Mouse (Mus musculus) heart, embryonic 10.5 days (tissue): Measurements from ENCODE around the gene Abi3bp. TPM values are rescaled to one million over a fixed set of nuclear protein-coding genes. Genes with fewer than 3 reads are reported as not detected.

Experiments
- DNase-seq: peaks from one replicate; pipeline ENCODE4 v3.0.0-alpha.2; 2017; ENCODE audit warnings: low spot score
- H3K27ac ChIP-seq: fragments of 300-500 bp; sonication (generic); 2 replicates; pipeline ENCODE4 v1.5.1; 2016; ENCODE audit warnings: mild to moderate bottlenecking
- H3K27me3 ChIP-seq: fragments of 300-500 bp; sonication (generic); 2 replicates; pipeline ENCODE4 v1.6.1; 2016; ENCODE audit warnings: mild to moderate bottlenecking; ENCODE audit not compliant: poor library complexity, insufficient read depth, severe bottlenecking
- H3K36me3 ChIP-seq: fragments of 300-500 bp; sonication (generic); 2 replicates; pipeline ENCODE4 v1.6.1; 2016; ENCODE audit warnings: mild to moderate bottlenecking, moderate library complexity
- H3K4me1 ChIP-seq: fragments of 300-500 bp; sonication (generic); 2 replicates; pipeline ENCODE4 v1.6.1; 2016; ENCODE audit warnings: mild to moderate bottlenecking
- H3K4me3 ChIP-seq: fragments of 300-500 bp; sonication (generic); 2 replicates; pipeline ENCODE4 v1.5.1; 2016; ENCODE audit warnings: mild to moderate bottlenecking, moderate library complexity
- H3K9me3 ChIP-seq: fragments of 300-500 bp; sonication (generic); 2 replicates; pipeline ENCODE4 v1.6.1; 2016; ENCODE audit warnings: mild to moderate bottlenecking, moderate library complexity
- WGBS: fragments of 180-500 bp; shearing (Covaris S2); methylation state at CpG from one replicate; pipeline ENCODE4 v1.1.7; 2016; 5-methylcytosine and 5-hydroxymethylcytosine counted together
- polyA plus RNA-seq: library from polyadenylated mRNA; unstranded; fragments of >200 nt; fragmentation: Nextera tagmentation; extraction: Ambion mirVana; gene quantifications from 2 replicates; pipeline ENCODE4 v1.2.1, GENCODE M21; 2016

The Abi3bp gene
- polyA plus RNA-seq, 1 experiment from 2014 or later, result 0.48 TPM

DNA sequence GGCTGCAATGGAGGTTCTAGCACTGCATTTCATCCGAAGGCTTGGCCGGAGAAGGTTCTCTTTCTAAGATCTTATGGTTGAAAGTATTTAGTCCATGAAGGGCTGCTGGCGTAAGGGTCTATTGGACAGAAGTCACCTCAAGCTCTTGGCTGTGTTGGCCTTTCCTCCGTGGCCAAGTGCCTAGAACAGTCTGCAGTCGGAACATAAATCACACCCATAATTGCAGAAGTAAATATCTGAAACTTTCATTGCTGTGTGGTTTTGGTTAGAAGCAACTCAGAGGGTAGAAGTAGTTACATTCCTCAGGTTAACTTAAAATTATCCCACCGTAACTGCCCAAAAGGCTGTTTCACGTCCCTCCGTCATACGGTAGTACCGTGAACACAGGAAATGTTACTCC, 5.8 kb downstream of the Abi3bp start:
- Histone ChIP-seq H3K27ac (no peak overlapping the region), H3K36me3 (no peaks in the 10 kb centered on the region), H3K27me3 (no peaks in the 10 kb centered on the region), H3K4me3 (no peak overlapping the region), H3K4me1 (no peaks in the 10 kb centered on the region), H3K9me3 (no peaks in the 10 kb centered on the region)
- DNase-seq, result no peak
- WGBS, result 92% methylated on average over 10 of the region's 10 CpGs

DNA sequence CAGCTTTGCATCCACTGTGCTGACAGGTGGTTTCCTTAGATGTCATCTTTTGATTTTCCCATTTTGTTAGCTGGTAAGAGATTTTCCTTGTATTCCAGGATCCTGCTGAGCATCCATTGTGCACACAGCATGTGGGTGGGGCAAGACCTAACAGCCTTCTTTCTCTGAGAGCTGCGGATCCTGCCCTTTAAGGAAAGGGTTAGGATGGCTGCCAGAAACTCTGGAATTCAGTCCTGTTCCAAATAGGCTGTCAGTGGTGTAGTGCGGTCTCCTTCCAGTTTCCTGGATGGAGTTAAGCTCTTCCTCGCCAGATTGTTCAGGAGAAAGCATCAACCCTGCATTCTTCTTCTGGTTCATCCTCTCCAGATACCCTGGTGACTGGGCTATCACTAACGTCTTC, 8.8 kb downstream of the Abi3bp start:
- Histone ChIP-seq H3K27me3 (no peaks in the 10 kb centered on the region), H3K4me3 (no peak overlapping the region), H3K27ac (no peak overlapping the region), H3K36me3 (no peaks in the 10 kb centered on the region), H3K4me1 (no peaks in the 10 kb centered on the region), H3K9me3 (no peaks in the 10 kb centered on the region)
- 58% methylated on average over 4 of the region's 4 CpGs for WGBS
- DNase-seq, result no peak

DNA sequence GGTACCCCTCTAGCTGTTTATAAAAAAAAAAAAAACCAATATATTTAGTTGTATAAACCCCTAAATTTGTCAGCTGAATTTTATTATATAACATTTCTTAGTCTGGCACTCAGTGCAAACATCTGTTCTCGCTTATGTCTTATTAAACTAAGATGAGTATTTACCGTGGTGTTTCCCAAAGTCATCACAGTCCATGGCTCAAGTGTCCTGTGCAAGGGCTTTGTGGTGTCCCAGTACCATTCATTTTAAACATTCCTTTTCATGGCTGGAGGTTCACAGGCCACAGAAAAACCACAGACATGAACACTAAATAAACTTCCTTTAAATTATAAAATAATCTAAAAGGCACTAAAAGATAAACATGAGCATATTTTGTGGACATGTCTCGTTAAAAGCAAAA, 13.2 kb downstream of the Abi3bp start:
- DNase-seq, result no peak
- H3K9me3 ChIP-seq, result no peaks in the 10 kb centered on the region
- H3K27me3 ChIP-seq, result no peaks in the 10 kb centered on the region
- 79% methylated on average over 3 of the region's 3 CpGs for WGBS
- no peaks in the 10 kb centered on the region for H3K4me1 ChIP-seq
- no peaks in the 10 kb centered on the region for H3K36me3 ChIP-seq
- no peak overlapping the region for H3K4me3 ChIP-seq
- H3K27ac ChIP-seq, result no peak overlapping the region

DNA sequence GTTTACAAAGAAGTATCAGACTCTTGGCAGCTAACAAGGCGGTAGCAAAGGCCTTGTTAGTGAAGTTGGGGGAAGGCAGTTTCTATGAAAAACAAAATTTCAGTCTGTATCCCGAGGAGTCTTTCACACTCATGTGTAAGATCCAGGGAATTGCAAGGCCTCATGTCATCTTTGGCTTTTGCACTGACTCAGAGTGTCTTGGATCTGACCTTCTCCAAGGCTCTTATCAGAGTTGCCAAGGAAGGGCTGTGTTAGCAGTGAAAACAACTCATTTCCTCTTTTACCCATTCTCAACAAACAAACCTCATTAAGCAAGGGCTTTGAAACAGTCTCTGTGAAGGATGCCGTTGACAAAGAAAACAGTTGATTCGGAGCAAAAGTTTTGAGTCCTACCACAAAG, 17.6 kb downstream of the Abi3bp start:
- H3K4me1 ChIP-seq, result no peaks in the 10 kb centered on the region
- H3K27ac ChIP-seq, result no peak overlapping the region
- no peak overlapping the region for H3K4me3 ChIP-seq
- 59% methylated on average over 4 of the region's 4 CpGs for WGBS
- no peak for DNase-seq
- H3K9me3 ChIP-seq, result no peaks in the 10 kb centered on the region
- H3K36me3 ChIP-seq, result no peaks in the 10 kb centered on the region
- H3K27me3 ChIP-seq, result no peaks in the 10 kb centered on the region

DNA sequence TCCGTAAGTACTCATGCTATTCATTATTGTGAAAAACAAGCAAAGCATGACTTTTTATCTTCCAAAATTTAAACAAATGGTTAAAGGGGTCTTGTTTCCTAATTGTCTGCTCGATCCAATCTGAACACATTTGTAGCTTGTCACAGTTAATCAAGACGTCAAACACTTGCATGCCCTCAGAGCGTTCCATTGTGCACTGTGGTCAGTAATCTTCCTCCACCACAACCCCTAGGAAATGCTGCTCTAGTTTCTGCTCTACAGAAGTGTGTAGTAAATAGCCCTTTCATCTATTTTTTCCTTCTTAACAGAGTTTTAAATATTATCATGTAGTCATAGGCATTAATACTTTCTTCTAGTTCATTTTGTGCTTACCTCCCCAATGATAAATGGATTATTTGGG, 19.1 kb downstream of the Abi3bp start:
- Histone ChIP-seq H3K27me3 (no peaks in the 10 kb centered on the region), H3K4me3 (no peak overlapping the region), H3K36me3 (no peaks in the 10 kb centered on the region), H3K9me3 (no peaks in the 10 kb centered on the region), H3K4me1 (no peaks in the 10 kb centered on the region), H3K27ac (no peak overlapping the region)
- WGBS, result 66% methylated on average over 4 of the region's 4 CpGs
- no peak for DNase-seq

DNA sequence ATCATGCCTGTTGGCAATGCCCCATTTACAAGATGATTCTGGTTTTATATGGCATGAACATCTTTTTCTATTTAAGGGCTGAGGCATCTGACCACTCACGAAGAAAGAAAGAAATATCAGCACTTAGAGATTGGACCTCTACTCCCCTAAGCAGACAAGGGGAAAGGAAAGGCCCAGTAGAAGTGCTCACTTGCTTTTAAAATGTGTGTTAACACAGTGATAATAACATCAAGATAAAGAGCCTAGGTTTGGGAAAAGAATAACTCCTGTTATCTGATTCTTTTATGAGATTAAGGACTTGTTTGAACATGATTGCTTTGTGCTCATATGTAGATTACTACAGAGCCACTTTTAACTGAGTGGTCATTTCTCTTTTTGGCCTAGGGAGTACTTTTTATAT, 21.0 kb downstream of the Abi3bp start:
- Histone ChIP-seq H3K4me1 (no peaks in the 10 kb centered on the region), H3K36me3 (no peaks in the 10 kb centered on the region), H3K27ac (no peak overlapping the region), H3K27me3 (no peaks in the 10 kb centered on the region), H3K9me3 (no peaks in the 10 kb centered on the region), H3K4me3 (no peak overlapping the region)
- no peak for DNase-seq
- WGBS, result 29% methylated on average over 1 of the region's 1 CpGs

DNA sequence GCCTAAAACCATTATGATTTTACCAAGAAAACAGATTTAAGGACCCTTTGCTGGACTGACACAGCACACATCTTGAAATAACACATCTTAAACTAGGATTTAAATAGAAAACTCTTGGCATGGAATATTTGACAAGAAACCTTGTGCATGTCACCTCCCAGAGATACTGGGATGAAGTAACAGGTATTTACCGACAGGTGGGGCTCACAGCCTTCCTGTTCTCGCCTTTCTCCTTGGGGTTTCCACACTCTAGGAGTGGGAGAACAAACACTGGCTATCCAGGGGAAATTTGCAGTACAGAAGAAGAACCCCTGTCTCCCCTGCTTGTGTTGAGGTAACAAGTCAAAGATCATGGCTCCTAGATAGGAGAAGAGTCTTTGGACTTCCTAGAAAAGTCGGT, 22.8 kb downstream of the Abi3bp start:
- H3K9me3 ChIP-seq, result no peaks in the 10 kb centered on the region
- 43% methylated on average over 3 of the region's 3 CpGs for WGBS
- no peak overlapping the region for H3K27ac ChIP-seq
- no peaks in the 10 kb centered on the region for H3K36me3 ChIP-seq
- H3K27me3 ChIP-seq, result no peaks in the 10 kb centered on the region
- DNase-seq, result no peak
- no peak overlapping the region for H3K4me3 ChIP-seq
- H3K4me1 ChIP-seq, result no peaks in the 10 kb centered on the region

- Histone ChIP-seq H3K9me3 (no peaks in the 10 kb centered on the region), H3K36me3 (no peaks in the 10 kb centered on the region), H3K4me3 (no peak overlapping the region), H3K4me1 (no peaks in the 10 kb centered on the region), H3K27ac (no peak overlapping the region), H3K27me3 (no peaks in the 10 kb centered on the region)
- no peak for DNase-seq
- 76% methylated on average over 6 of the region's 6 CpGs for WGBS
Measured at GRCm38 (mm10) chr16:56501101-56501500, 23.4 kb downstream of the Abi3bp start.

- no peak overlapping the region for H3K27ac ChIP-seq
- DNase-seq, result no peak
- 52% methylated on average over 2 of the region's 2 CpGs for WGBS
Measured at GRCm38 (mm10) chr16:56501513-56501912, 23.8 kb downstream of the Abi3bp start.

DNA sequence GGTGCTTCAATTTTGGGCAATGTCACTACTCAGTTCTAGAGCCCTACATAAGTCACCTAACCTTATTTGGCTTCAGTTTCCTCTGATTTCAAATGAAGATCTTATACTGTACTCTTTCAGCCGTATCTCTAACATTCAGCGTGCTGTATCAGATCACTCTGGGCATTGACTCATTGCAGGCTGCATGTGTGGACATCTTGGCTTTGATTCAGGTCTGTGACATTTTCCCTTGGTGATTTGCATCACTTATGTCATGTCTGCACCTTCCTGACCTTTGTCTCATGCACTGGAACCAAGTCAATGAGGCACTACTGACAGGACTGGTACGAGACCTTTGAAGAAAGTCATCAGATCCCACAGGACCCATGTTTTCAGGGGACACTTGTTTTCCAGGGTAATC, 24.5 kb downstream of the Abi3bp start:
- WGBS, result 87% methylated on average over 3 of the region's 3 CpGs

More at GRCm38 (mm10) chr16:56501513-56501912, 23.8 kb downstream of the Abi3bp start:
- H3K9me3 ChIP-seq, result no peaks in the 10 kb centered on the region
- no peaks in the 10 kb centered on the region for H3K27me3 ChIP-seq
- H3K4me1 ChIP-seq, result no peaks in the 10 kb centered on the region
- H3K4me3 ChIP-seq, result no peak overlapping the region
- H3K36me3 ChIP-seq, result no peaks in the 10 kb centered on the region

GRCm38 (mm10) chr16:56503941-56504340, 26.3 kb downstream of the Abi3bp start:
- H3K27ac ChIP-seq, result no peak overlapping the region
- no peaks in the 10 kb centered on the region for H3K27me3 ChIP-seq
- no peak for DNase-seq
- H3K4me1 ChIP-seq, result no peaks in the 10 kb centered on the region
- H3K36me3 ChIP-seq, result no peaks in the 10 kb centered on the region
- H3K4me3 ChIP-seq, result no peak overlapping the region
- H3K9me3 ChIP-seq, result no peaks in the 10 kb centered on the region
- 77% methylated on average over 2 of the region's 2 CpGs for WGBS

More for the DNA sequence above, 24.5 kb downstream of the Abi3bp start:
- Histone ChIP-seq H3K4me3 (no peak overlapping the region), H3K27ac (no peak overlapping the region), H3K27me3 (no peaks in the 10 kb centered on the region), H3K9me3 (no peaks in the 10 kb centered on the region), H3K36me3 (no peaks in the 10 kb centered on the region), H3K4me1 (no peaks in the 10 kb centered on the region)
- DNase-seq, result no peak

GRCm38 (mm10) chr16:56518024-56518423, 40.3 kb downstream of the Abi3bp start:
- H3K27me3 ChIP-seq, result no peaks in the 10 kb centered on the region
- H3K36me3 ChIP-seq, result no peaks in the 10 kb centered on the region
- WGBS, result 68% methylated on average over 9 of the region's 9 CpGs
- H3K9me3 ChIP-seq, result no peaks in the 10 kb centered on the region
- peaks cover 11% of the 10 kb centered on the region; the same call in 1 of the 2 replicates for H3K4me1 ChIP-seq
- H3K27ac ChIP-seq, result no peak overlapping the region
- no peak overlapping the region for H3K4me3 ChIP-seq
- DNase-seq, result no peak

GRCm38 (mm10) chr16:56524359-56524758, 46.7 kb downstream of the Abi3bp start:
- no peaks in the 10 kb centered on the region for H3K9me3 ChIP-seq
- DNase-seq, result no peak
- no peak overlapping the region for H3K27ac ChIP-seq
- WGBS, result 34% methylated on average over 8 of the region's 8 CpGs
- H3K4me1 ChIP-seq, result 0 out of 2 replicates have a peak, but pooled peaks cover under 1% of the 10 kb centered on the region
- H3K4me3 ChIP-seq, result no peak overlapping the region
- no peaks in the 10 kb centered on the region for H3K27me3 ChIP-seq
- no peaks in the 10 kb centered on the region for H3K36me3 ChIP-seq

- no peaks in the 10 kb centered on the region for H3K36me3 ChIP-seq
- H3K9me3 ChIP-seq, result no peaks in the 10 kb centered on the region
- no peak overlapping the region for H3K4me3 ChIP-seq
- no peak for DNase-seq
- H3K27me3 ChIP-seq, result no peaks in the 10 kb centered on the region
- 88% methylated on average over 1 of the region's 1 CpGs for WGBS
- H3K27ac ChIP-seq, result no peak overlapping the region
- no peaks in the 10 kb centered on the region for H3K4me1 ChIP-seq
Measured at GRCm38 (mm10) chr16:56526482-56526881, 48.8 kb downstream of the Abi3bp start.
